Mouse (Mus musculus): Measurements from ENCODE around the gene Hoxd9. TPM values are rescaled to one million over a fixed set of nuclear protein-coding genes. Genes with fewer than 3 reads are reported as not detected.

The Hoxd9 gene
- polyA plus RNA-seq, 1 experiment from 2014 or later, result not detected

GRCm38 (mm10) chr2:74696442-74697335 is 838 bp upstream of the Hoxd9 start:
- Histone ChIP-seq H3K27me3 (peaks cover 100% of the 10 kb centered on the region), H3K27ac (no peak overlapping the region), H3K4me3 (no peak overlapping the region), H3K36me3 (ENCODE audit: poor library complexity, severe bottlenecking) (no peaks in the 10 kb centered on the region), H3K9ac (no peak overlapping the region), H3K9me3 (replicated peaks) (no peaks in the 10 kb centered on the region), H3K4me2 (no peak overlapping the region), H3K4me1 (peaks cover 12% of the 10 kb centered on the region)
- ATAC-seq, result no peak
- 2% methylated on average over 34 of the region's 34 CpGs for WGBS

GRCm38 (mm10) chr2:74698201-74699052 is 900 bp downstream of the Hoxd9 start:
- WGBS, result under 1% methylated on average over 81 of the region's 86 CpGs

GRCm38 (mm10) chr2:74699053-74699430 is 1.5 kb downstream of the Hoxd9 start:
- peaks cover 12% of the 10 kb centered on the region for H3K4me1 ChIP-seq
- WGBS, result under 1% methylated on average over 17 of the region's 17 CpGs
- peaks cover 99% of the 10 kb centered on the region for H3K27me3 ChIP-seq
- H3K36me3 ChIP-seq (ENCODE audit: poor library complexity, severe bottlenecking), result no peaks in the 10 kb centered on the region
- H3K27ac ChIP-seq, result no peak overlapping the region
- no peak overlapping the region for H3K4me3 ChIP-seq
- H3K9me3 ChIP-seq (replicated peaks), result no peaks in the 10 kb centered on the region
- H3K4me2 ChIP-seq, result no peak overlapping the region
- ATAC-seq, result no peak
- no peak overlapping the region for H3K9ac ChIP-seq

More at GRCm38 (mm10) chr2:74698201-74699052, 900 bp downstream of the Hoxd9 start:
- ATAC-seq, result peak; percentile 62; the same call in 1 of the 2 replicates
- Histone ChIP-seq H3K4me1 (peaks cover 12% of the 10 kb centered on the region), H3K27ac (no peak overlapping the region), H3K27me3 (peaks cover 99% of the 10 kb centered on the region), H3K36me3 (ENCODE audit: poor library complexity, severe bottlenecking) (no peaks in the 10 kb centered on the region), H3K4me3 (peak overlapping the region; percentile 33), H3K4me2 (peak overlapping the region; percentile 56), H3K9me3 (replicated peaks) (no peaks in the 10 kb centered on the region), H3K9ac (no peak overlapping the region)

GRCm38 (mm10) chr2:74699664-74700545 is 2.4 kb downstream of the Hoxd9 start:
- Histone ChIP-seq H3K9ac (no peak overlapping the region), H3K4me2 (no peak overlapping the region), H3K9me3 (replicated peaks) (no peaks in the 10 kb centered on the region), H3K27ac (no peak overlapping the region), H3K36me3 (ENCODE audit: poor library complexity, severe bottlenecking) (no peaks in the 10 kb centered on the region), H3K4me3 (no peak overlapping the region), H3K4me1 (peaks cover 16% of the 10 kb centered on the region), H3K27me3 (peaks cover 99% of the 10 kb centered on the region)
- WGBS, result 1% methylated on average over 23 of the region's 23 CpGs
- no peak for ATAC-seq

GRCm38 (mm10) chr2:74700546-74701112 is 3.1 kb downstream of the Hoxd9 start:
- ATAC-seq, result no peak
- Histone ChIP-seq H3K27ac (no peak overlapping the region), H3K9me3 (replicated peaks) (no peaks in the 10 kb centered on the region), H3K36me3 (ENCODE audit: poor library complexity, severe bottlenecking) (no peaks in the 10 kb centered on the region), H3K9ac (no peak overlapping the region), H3K4me1 (peaks cover 24% of the 10 kb centered on the region), H3K4me3 (no peak overlapping the region), H3K27me3 (peaks cover 99% of the 10 kb centered on the region), H3K4me2 (no peak overlapping the region)
- WGBS, result under 1% methylated on average over 22 of the region's 22 CpGs

GRCm38 (mm10) chr2:74701949-74702819 is 4.7 kb downstream of the Hoxd9 start:
- no peak for ATAC-seq
- Histone ChIP-seq H3K4me3 (no peak overlapping the region), H3K9me3 (replicated peaks) (no peaks in the 10 kb centered on the region), H3K36me3 (ENCODE audit: poor library complexity, severe bottlenecking) (no peaks in the 10 kb centered on the region), H3K27me3 (peaks cover 98% of the 10 kb centered on the region), H3K9ac (no peak overlapping the region), H3K4me1 (peaks cover 26% of the 10 kb centered on the region), H3K4me2 (no peak overlapping the region), H3K27ac (no peak overlapping the region)
- WGBS, result 11% methylated on average over 17 of the region's 17 CpGs

GRCm38 (mm10) chr2:74702820-74703219 is 5.3 kb downstream of the Hoxd9 start:
- peaks cover 21% of the 10 kb centered on the region for H3K4me1 ChIP-seq
- peaks cover 98% of the 10 kb centered on the region for H3K27me3 ChIP-seq
- whole genome bisulfite sequencing, result 9% methylated on average over 6 of the region's 6 CpGs
- ATAC-seq, result no peak
- no peak overlapping the region for H3K27ac ChIP-seq
- no peak overlapping the region for H3K4me2 ChIP-seq
- H3K9me3 ChIP-seq (replicated peaks), result no peaks in the 10 kb centered on the region
- H3K4me3 ChIP-seq, result no peak overlapping the region
- no peaks in the 10 kb centered on the region for H3K36me3 ChIP-seq (ENCODE audit: poor library complexity, severe bottlenecking)
- H3K9ac ChIP-seq, result no peak overlapping the region

GRCm38 (mm10) chr2:74703317-74703716 is 5.8 kb downstream of the Hoxd9 start:
- peaks cover 98% of the 10 kb centered on the region for H3K27me3 ChIP-seq
- H3K4me3 ChIP-seq, result no peak overlapping the region
- no peak overlapping the region for H3K9ac ChIP-seq
- H3K4me2 ChIP-seq, result no peak overlapping the region
- ATAC-seq, result no peak
- 2% methylated on average over 10 of the region's 10 CpGs for WGBS
- peaks cover 16% of the 10 kb centered on the region for H3K4me1 ChIP-seq
- no peak overlapping the region for H3K27ac ChIP-seq
- no peaks in the 10 kb centered on the region for H3K9me3 ChIP-seq (replicated peaks)
- H3K36me3 ChIP-seq (ENCODE audit: poor library complexity, severe bottlenecking), result no peaks in the 10 kb centered on the region

GRCm38 (mm10) chr2:74703720-74704392 is 6.3 kb downstream of the Hoxd9 start:
- Histone ChIP-seq H3K4me3 (no peak overlapping the region), H3K4me2 (no peak overlapping the region), H3K9ac (no peak overlapping the region), H3K27ac (no peak overlapping the region), H3K27me3 (peaks cover 98% of the 10 kb centered on the region), H3K4me1 (peaks cover 14% of the 10 kb centered on the region), H3K36me3 (ENCODE audit: poor library complexity, severe bottlenecking) (no peaks in the 10 kb centered on the region), H3K9me3 (replicated peaks) (no peaks in the 10 kb centered on the region)
- WGBS, result under 1% methylated on average over 26 of the region's 26 CpGs
- no peak for ATAC-seq

- no peaks in the 10 kb centered on the region for H3K9me3 ChIP-seq (replicated peaks)
- H3K27ac ChIP-seq, result no peak within 1 kb of the TSS
- no peak for ATAC-seq
- no peaks in the 10 kb centered on the region for H3K36me3 ChIP-seq (ENCODE audit: poor library complexity, severe bottlenecking)
- peaks cover 98% of the 10 kb centered on the region for H3K27me3 ChIP-seq
- 0 out of 2 replicates have a peak within 1 kb of the TSS, but pooled peaks have one; percentile 37 for H3K9ac ChIP-seq
- WGBS, result under 1% methylated on average over 34 of the region's 52 CpGs
- peak within 1 kb of the TSS; percentile 35 for H3K4me3 ChIP-seq
- H3K4me2 ChIP-seq, result peak within 1 kb of the TSS; percentile 60
- H3K4me1 ChIP-seq, result peaks cover 14% of the 10 kb centered on the region
Measured at GRCm38 (mm10) chr2:74704393-74704998, 7.0 kb downstream of the Hoxd9 start, which contains the start of gene Hoxd8. TSS of gene Hoxd8 (plus strand) at chr2:74704615.
